Mouse (Mus musculus): ENCODE results near the gene Iqcf1. TPM values are rescaled to one million over a fixed set of nuclear protein-coding genes. Genes with fewer than 3 reads are reported as not detected.
A peak's percentile ranks its signal among the peaks of the same experiment; 100 is the strongest.

The Iqcf1 gene
- polyA plus RNA-seq, 1 experiment from 2014 or later, result not detected

DNA sequence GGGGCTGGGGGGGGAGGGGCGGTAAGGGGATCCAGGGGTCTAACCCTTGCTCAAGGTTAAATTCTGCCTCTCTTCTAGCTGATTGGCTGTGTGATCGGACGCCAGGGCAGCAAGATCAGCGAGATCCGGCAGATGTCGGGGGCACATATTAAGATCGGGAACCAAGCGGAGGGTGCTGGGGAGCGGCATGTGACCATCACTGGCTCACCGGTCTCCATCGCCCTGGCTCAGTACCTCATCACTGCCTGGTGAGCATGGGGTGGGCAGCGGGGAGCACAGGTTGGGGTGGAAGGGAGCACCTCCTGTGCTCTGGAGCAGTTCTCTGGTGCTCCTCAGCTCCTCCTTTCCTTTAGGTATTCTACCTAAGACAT is 37.4 kb upstream of the Iqcf1 start:
- Histone ChIP-seq H3K9ac (ENCODE audit: low read depth, low read length) (no peak overlapping the region), H3K27ac (ENCODE audit: low read depth, low read length) (no peak overlapping the region), H3K27me3 (ENCODE audit: control insufficient read depth, insufficient read depth, low read length) (no peaks in the 10 kb centered on the region), H3K4me2 (replicated peaks; ENCODE audit: low read depth, low read length) (no peak overlapping the region), H3K9me3 (ENCODE audit: control insufficient read depth, low read length) (no peaks in the 10 kb centered on the region), H3K4me1 (replicated peaks; ENCODE audit: control insufficient read depth, insufficient read depth, low read length) (peaks cover 19% of the 10 kb centered on the region), H3K36me3 (ENCODE audit: control insufficient read depth, insufficient read depth, low read length) (peaks cover 25% of the 10 kb centered on the region), H3K4me3 (ENCODE audit: low read depth, low read length) (no peak overlapping the region)
- ATAC-seq (ENCODE audit: low FRiP score), result no peak
- no peak for DNase-seq (ENCODE audit: low spot score)
- 92% methylated on average over 12 of the region's 12 CpGs for WGBS

DNA sequence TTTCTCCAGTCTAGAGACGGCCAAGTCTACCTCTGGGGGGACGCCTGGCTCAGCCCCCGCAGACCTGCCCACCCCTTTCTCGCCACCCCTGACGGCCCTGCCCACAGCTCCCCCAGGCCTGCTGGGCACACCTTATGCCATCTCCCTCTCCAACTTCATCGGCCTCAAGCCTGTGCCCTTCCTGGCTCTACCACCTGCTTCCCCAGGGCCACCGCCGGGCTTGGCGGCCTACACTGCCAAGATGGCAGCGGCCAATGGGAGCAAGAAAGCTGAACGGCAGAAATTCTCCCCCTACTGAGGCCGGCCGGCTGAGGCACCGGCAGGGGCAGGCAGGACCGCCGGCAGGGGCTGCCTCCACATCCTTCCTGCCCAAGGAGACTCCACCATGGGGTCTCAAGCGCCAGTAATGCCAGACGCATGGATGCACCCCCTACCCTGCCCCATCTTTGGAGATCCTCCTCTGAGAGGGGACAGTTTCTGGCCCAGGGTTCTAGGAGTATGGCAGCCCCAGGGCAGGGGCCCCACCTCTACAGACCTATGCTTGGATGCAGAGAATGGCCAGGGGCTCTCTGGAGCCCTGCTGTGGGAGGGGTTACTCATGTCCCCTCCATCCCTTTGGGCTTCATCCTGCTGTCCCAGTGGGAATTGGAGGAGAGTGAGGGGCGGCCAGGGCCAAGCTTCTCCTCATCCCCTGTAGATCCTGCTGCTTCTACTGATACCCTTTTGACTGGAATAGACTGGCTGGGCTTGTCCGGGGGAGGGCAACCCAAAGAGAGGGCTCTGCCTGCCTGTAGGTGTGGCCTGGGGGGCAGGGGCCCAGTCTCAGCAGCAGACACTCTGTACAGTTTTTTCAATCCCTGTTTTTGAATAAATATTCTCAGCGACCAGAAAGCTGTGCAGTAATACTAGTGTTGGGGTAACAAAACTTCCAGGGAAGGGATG is 36.4 kb upstream of the Iqcf1 start:
- H3K36me3 ChIP-seq (ENCODE audit: control insufficient read depth, insufficient read depth, low read length), result peaks cover 25% of the 10 kb centered on the region
- DNase-seq (ENCODE audit: low spot score), result no peak
- H3K4me1 ChIP-seq (replicated peaks; ENCODE audit: control insufficient read depth, insufficient read depth, low read length), result peaks cover 14% of the 10 kb centered on the region; the same call in 1 of the 2 replicates
- 0 out of 2 replicates have a peak overlapping the region, but pooled peaks have one; percentile 7 for H3K4me2 ChIP-seq (replicated peaks; ENCODE audit: low read depth, low read length)
- H3K9ac ChIP-seq (ENCODE audit: low read depth, low read length), result no peak overlapping the region
- WGBS, result 86% methylated on average over 21 of the region's 21 CpGs
- no peak for ATAC-seq (ENCODE audit: low FRiP score)
- no peak overlapping the region for H3K4me3 ChIP-seq (ENCODE audit: low read depth, low read length)
- no peak overlapping the region for H3K27ac ChIP-seq (ENCODE audit: low read depth, low read length)
- H3K27me3 ChIP-seq (ENCODE audit: control insufficient read depth, insufficient read depth, low read length), result no peaks in the 10 kb centered on the region
- H3K9me3 ChIP-seq (ENCODE audit: control insufficient read depth, low read length), result no peaks in the 10 kb centered on the region

DNA sequence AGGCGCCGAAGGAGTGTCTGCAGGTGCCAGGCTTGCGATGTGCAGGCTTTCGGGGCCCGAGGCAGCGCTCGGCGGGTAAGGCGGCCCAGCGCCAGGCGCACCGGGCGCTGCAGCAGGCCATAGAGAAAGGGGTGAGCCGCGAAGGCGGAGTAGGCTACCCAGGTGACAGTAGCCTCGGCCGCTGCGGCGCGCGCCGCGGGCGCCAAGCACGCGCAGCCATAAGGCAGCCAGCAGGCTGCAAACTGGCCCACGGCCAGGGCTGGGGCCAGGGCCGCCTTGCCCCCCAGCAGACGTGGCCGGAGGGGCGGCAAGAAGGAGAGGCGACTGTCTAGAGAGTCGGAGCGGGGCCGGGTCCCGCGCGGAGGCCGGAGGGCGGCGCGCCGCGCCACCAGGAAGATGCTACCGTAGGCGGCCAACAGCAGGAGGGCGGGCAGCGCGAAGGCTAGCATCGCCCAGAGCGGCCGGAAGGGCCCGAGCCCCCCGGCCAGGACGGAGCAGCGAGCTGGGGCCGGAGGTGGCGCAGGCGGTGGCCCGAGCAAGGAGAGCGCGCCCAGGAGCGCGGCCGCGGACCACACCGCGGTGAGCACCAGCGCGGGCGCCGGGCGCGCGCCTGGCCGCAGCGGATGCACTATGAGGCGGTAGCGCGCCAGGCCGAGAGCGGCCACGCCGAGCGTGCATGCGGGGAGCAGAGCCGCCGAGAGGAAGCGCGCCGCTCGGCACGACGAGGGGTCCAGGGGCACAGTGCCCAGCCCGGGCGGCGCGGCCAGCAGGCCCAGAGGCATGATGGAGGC is 34.8 kb upstream of the Iqcf1 start:
- no peaks in the 10 kb centered on the region for H3K9me3 ChIP-seq (ENCODE audit: control insufficient read depth, low read length)
- peak overlapping the region; percentile 60; the same call in 1 of the 2 replicates for H3K27ac ChIP-seq (ENCODE audit: low read depth, low read length)
- H3K4me1 ChIP-seq (replicated peaks; ENCODE audit: control insufficient read depth, insufficient read depth, low read length), result peaks cover 14% of the 10 kb centered on the region; the same call in 1 of the 2 replicates
- peaks cover 23% of the 10 kb centered on the region for H3K36me3 ChIP-seq (ENCODE audit: control insufficient read depth, insufficient read depth, low read length)
- peak overlapping the region; percentile 95 for H3K4me2 ChIP-seq (replicated peaks; ENCODE audit: low read depth, low read length)
- H3K27me3 ChIP-seq (ENCODE audit: control insufficient read depth, insufficient read depth, low read length), result no peaks in the 10 kb centered on the region
- peak overlapping the region; percentile 68 for H3K9ac ChIP-seq (ENCODE audit: low read depth, low read length)
- WGBS, result 1% methylated on average over 89 of the region's 99 CpGs
- peak overlapping the region; percentile 43 for H3K4me3 ChIP-seq (ENCODE audit: low read depth, low read length)
- DNase-seq (ENCODE audit: low spot score) (peak; percentile 78), ATAC-seq (ENCODE audit: low FRiP score) (peak; percentile 82)

DNA sequence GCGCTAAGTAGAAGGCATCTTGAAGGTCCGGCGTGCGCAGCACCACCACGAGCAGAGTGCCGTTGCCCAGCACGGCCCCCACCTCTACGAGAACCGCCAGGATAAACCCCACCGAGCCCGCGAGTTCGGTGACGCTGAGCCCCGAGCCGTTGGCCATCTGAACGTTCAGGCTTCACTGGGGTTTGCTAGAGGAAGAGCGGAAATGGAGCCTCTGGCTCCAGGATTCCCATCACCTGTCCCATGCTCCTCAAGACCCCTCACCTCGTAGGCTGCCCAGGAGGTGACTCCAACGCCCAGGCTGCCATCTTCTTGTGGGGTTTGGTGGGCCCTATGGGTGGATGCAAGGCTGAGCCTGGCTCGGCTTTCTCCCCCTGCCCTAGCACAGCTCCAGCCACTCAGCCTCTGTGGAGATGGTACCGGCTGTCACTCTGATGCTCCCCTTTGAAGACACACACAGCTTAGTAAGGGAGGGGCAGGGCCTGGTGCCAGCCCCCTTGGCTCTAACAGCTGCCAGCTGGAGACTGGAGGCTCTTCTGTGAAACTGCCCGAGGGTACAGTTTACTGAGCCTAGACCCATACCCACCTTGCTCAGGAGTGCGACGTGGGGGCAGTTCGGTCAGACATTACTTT is 34.1 kb upstream of the Iqcf1 start, which contains the start of gene Gpr62:
Gene Gpr62, minus strand, starts transcription at position 368 of the 630 bp plus-strand sequence.
- Histone ChIP-seq H3K9me3 (ENCODE audit: control insufficient read depth, low read length) (no peaks in the 10 kb centered on the region), H3K27me3 (ENCODE audit: control insufficient read depth, insufficient read depth, low read length) (no peaks in the 10 kb centered on the region), H3K4me1 (replicated peaks; ENCODE audit: control insufficient read depth, insufficient read depth, low read length) (peaks cover 14% of the 10 kb centered on the region; the same call in 1 of the 2 replicates), H3K4me2 (replicated peaks; ENCODE audit: low read depth, low read length) (peak within 1 kb of the TSS; percentile 95), H3K9ac (ENCODE audit: low read depth, low read length) (peak within 1 kb of the TSS; percentile 68), H3K4me3 (ENCODE audit: low read depth, low read length) (peak within 1 kb of the TSS; percentile 43), H3K36me3 (ENCODE audit: control insufficient read depth, insufficient read depth, low read length) (peaks cover 18% of the 10 kb centered on the region), H3K27ac (ENCODE audit: low read depth, low read length) (peak within 1 kb of the TSS; percentile 60; the same call in 1 of the 2 replicates)
- DNase-seq (ENCODE audit: low spot score) (no peak), ATAC-seq (ENCODE audit: low FRiP score) (peak; percentile 9)
- 28% methylated on average over 26 of the region's 26 CpGs for WGBS

DNA sequence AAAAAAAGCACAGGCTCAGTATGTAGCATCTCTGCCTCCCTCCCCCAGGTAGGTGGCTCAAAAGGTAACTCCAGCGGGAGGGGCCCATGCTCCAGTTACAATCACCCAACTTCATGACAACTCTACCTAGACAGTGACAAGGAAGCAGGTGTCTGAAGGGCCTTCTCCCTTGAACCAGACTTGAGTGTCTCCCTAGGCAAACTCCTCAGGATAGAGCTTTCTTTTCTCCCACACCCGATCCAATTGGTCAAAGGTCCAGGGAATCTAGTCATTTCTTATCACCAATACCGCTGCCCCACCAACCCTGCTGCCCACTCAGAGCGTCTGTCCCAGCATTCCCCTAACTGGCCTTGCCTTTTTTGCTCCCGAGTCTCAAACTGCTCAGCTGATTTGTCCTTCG is 33.0 kb upstream of the Iqcf1 start:
- ATAC-seq (ENCODE audit: low FRiP score) (no peak), DNase-seq (ENCODE audit: low spot score) (no peak)
- H3K27me3 ChIP-seq (ENCODE audit: control insufficient read depth, insufficient read depth, low read length), result no peaks in the 10 kb centered on the region
- peaks cover 12% of the 10 kb centered on the region; the same call in 1 of the 2 replicates for H3K36me3 ChIP-seq (ENCODE audit: control insufficient read depth, insufficient read depth, low read length)
- no peak overlapping the region for H3K27ac ChIP-seq (ENCODE audit: low read depth, low read length)
- H3K4me1 ChIP-seq (replicated peaks; ENCODE audit: control insufficient read depth, insufficient read depth, low read length), result peaks cover 16% of the 10 kb centered on the region; the same call in 1 of the 2 replicates
- WGBS, result 95% methylated on average over 6 of the region's 6 CpGs
- H3K4me2 ChIP-seq (replicated peaks; ENCODE audit: low read depth, low read length), result no peak overlapping the region
- H3K4me3 ChIP-seq (ENCODE audit: low read depth, low read length), result no peak overlapping the region
- H3K9ac ChIP-seq (ENCODE audit: low read depth, low read length), result no peak overlapping the region
- no peaks in the 10 kb centered on the region for H3K9me3 ChIP-seq (ENCODE audit: control insufficient read depth, low read length)

DNA sequence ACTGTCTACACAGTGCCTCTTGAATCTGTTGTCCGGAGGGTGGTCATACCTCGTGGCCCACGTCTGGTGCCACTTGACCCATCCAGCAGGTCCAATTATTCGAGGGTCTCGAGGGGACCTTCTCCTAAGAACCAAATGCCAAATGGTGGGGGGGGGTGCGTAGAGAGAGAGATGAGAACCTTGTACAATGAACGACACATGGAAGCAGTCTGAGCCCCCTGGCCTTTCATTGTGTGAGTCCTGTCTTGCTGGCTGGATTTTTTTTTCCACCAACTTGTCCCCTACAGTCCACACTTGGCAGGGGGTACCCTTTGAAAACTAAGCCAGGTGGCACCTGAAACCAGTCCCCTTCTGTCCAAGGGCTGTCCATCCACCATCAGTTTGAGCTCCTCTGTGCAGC is 32.0 kb upstream of the Iqcf1 start:
- ATAC-seq (ENCODE audit: low FRiP score) (no peak), DNase-seq (ENCODE audit: low spot score) (no peak)
- no peak overlapping the region for H3K27ac ChIP-seq (ENCODE audit: low read depth, low read length)
- H3K4me1 ChIP-seq (replicated peaks; ENCODE audit: control insufficient read depth, insufficient read depth, low read length), result peaks cover 17% of the 10 kb centered on the region; the same call in 1 of the 2 replicates
- no peak overlapping the region for H3K9ac ChIP-seq (ENCODE audit: low read depth, low read length)
- 84% methylated on average over 7 of the region's 7 CpGs for whole genome bisulfite sequencing
- H3K36me3 ChIP-seq (ENCODE audit: control insufficient read depth, insufficient read depth, low read length), result peaks cover 7% of the 10 kb centered on the region; the same call in 1 of the 2 replicates
- no peaks in the 10 kb centered on the region for H3K9me3 ChIP-seq (ENCODE audit: control insufficient read depth, low read length)
- no peak overlapping the region for H3K4me3 ChIP-seq (ENCODE audit: low read depth, low read length)
- no peak overlapping the region for H3K4me2 ChIP-seq (replicated peaks; ENCODE audit: low read depth, low read length)
- H3K27me3 ChIP-seq (ENCODE audit: control insufficient read depth, insufficient read depth, low read length), result no peaks in the 10 kb centered on the region

DNA sequence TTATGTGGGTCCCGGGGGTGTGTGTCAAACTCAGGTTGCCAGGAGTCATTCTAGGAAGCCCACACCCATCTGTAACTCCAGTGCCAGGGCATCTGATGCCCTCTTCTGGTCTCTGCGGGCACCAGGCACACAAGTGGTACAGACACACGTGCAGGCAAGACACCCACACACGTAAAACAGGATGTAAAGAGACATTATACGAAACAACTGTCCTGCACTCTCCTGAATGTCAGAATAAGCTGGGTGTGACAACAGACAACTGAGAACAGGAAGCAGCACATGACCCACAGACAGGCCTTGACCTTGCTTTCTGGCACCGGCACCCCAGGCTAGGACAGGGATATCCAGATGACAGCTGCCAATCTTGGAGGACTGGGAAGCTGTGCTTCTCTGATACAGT is 30.4 kb upstream of the Iqcf1 start:
- Histone ChIP-seq H3K9ac (ENCODE audit: low read depth, low read length) (no peak overlapping the region), H3K4me1 (replicated peaks; ENCODE audit: control insufficient read depth, insufficient read depth, low read length) (peaks cover 14% of the 10 kb centered on the region; the same call in 1 of the 2 replicates), H3K4me2 (replicated peaks; ENCODE audit: low read depth, low read length) (no peak overlapping the region), H3K36me3 (ENCODE audit: control insufficient read depth, insufficient read depth, low read length) (no peaks in the 10 kb centered on the region), H3K27ac (ENCODE audit: low read depth, low read length) (no peak overlapping the region), H3K9me3 (ENCODE audit: control insufficient read depth, low read length) (no peaks in the 10 kb centered on the region), H3K4me3 (ENCODE audit: low read depth, low read length) (no peak overlapping the region), H3K27me3 (ENCODE audit: control insufficient read depth, insufficient read depth, low read length) (no peaks in the 10 kb centered on the region)
- 73% methylated on average over 6 of the region's 6 CpGs for WGBS
- no peak for ATAC-seq (ENCODE audit: low FRiP score)
- DNase-seq (ENCODE audit: low spot score), result no peak

DNA sequence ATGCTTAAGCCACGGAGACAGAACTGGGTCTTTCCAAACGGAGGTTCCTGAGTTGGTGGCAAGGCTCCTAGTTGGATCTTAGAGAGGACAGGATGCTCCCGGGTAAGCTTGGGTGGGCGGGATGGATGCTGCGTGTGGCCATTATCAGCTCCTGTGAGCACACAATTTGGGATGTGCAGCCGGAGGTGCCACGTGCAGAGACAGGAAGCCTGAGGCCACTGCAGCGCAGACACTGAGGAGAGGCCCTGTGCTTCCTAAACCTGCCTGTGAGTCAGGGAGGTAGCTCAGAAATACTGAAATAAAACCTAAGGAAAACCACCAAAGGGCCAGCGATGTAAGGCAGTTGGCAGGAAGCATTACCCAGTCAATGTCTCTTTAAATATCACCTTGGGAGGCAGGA is 30.0 kb upstream of the Iqcf1 start:
- Histone ChIP-seq H3K4me2 (replicated peaks; ENCODE audit: low read depth, low read length) (no peak overlapping the region), H3K4me1 (replicated peaks; ENCODE audit: control insufficient read depth, insufficient read depth, low read length) (0 out of 2 replicates have a peak, but pooled peaks cover 10% of the 10 kb centered on the region), H3K27ac (ENCODE audit: low read depth, low read length) (no peak overlapping the region), H3K27me3 (ENCODE audit: control insufficient read depth, insufficient read depth, low read length) (no peaks in the 10 kb centered on the region), H3K9me3 (ENCODE audit: control insufficient read depth, low read length) (no peaks in the 10 kb centered on the region), H3K36me3 (ENCODE audit: control insufficient read depth, insufficient read depth, low read length) (no peaks in the 10 kb centered on the region), H3K9ac (ENCODE audit: low read depth, low read length) (no peak overlapping the region), H3K4me3 (ENCODE audit: low read depth, low read length) (no peak overlapping the region)
- DNase-seq (ENCODE audit: low spot score) (no peak), ATAC-seq (ENCODE audit: low FRiP score) (no peak)
- WGBS, result 74% methylated on average over 9 of the region's 9 CpGs

Data from hindbrain, embryonic 11.5 days (tissue).